Mouse (Mus musculus) testis, adult 2 months (tissue): Measurements from ENCODE around the gene Foxb1. TPM values are rescaled to one million over a fixed set of nuclear protein-coding genes. Genes with fewer than 3 reads are reported as not detected.

ENCODE experiments used
- H3K27ac ChIP-seq: fragments of 200-500 bp; 2 replicates; pipeline ENCODE4 v1.5.1; 2012; ENCODE audit warnings: low read depth, low read length; ENCODE audit not compliant: control insufficient read depth, insufficient read depth
- H3K27me3 ChIP-seq: fragments of 200-500 bp; 2 replicates; pipeline ENCODE4 v1.6.1; 2012; ENCODE audit warnings: mild to moderate bottlenecking, low read length, moderate library complexity; ENCODE audit not compliant: control insufficient read depth, insufficient read depth
- H3K36me3 ChIP-seq: fragments of 200-500 bp; 2 replicates; pipeline ENCODE4 v1.6.1; 2012; ENCODE audit warnings: mild to moderate bottlenecking, low read length; ENCODE audit not compliant: control insufficient read depth, insufficient read depth
- H3K4me1 ChIP-seq: fragments of 200-500 bp; 2 replicates; pipeline ENCODE4 v1.6.1; 2012; ENCODE audit warnings: low read length; ENCODE audit not compliant: control insufficient read depth, insufficient read depth
- H3K4me3 ChIP-seq: fragments of 200-500 bp; 2 replicates; pipeline ENCODE4 v1.5.1; 2012; ENCODE audit warnings: low read depth, mild to moderate bottlenecking, low read length, moderate library complexity, mixed read lengths; ENCODE audit not compliant: control insufficient read depth
- CTCF ChIP-seq: fragments of 200-500 bp; IDR thresholded peaks from 2 replicates; pipeline ENCODE4 v1.5.1; 2012; ENCODE audit warnings: low read depth, mild to moderate bottlenecking, inconsistent platforms, low read length, moderate library complexity; ENCODE audit not compliant: control insufficient read depth, insufficient read depth, insufficient replicate concordance
- POLR2A ChIP-seq: fragments of 200-500 bp; IDR thresholded peaks from 2 replicates; pipeline ENCODE4 v1.6.1; 2012; ENCODE audit warnings: low read depth, mild to moderate bottlenecking, inconsistent platforms, low read length, moderate library complexity; ENCODE audit not compliant: control insufficient read depth
- polyA plus RNA-seq: library from polyadenylated mRNA; depleted of rRNA; stranded (reverse); fragments of >200 nt; gene quantifications from 2 replicates; pipeline ENCODE4 v1.2.3, GENCODE M21; 2012

Gene Foxb1
- polyA plus RNA-seq, 1 experiment = not detected

- H3K36me3 ChIP-seq = no peaks in the 10 kb centered on the region
- no peak overlapping the region for H3K4me3 ChIP-seq
- H3K27me3 ChIP-seq = peaks cover 6% of the 10 kb centered on the region
- no peak overlapping the region for H3K27ac ChIP-seq
- TF ChIP-seq POLR2A (no peak), CTCF (no peak)
- H3K4me1 ChIP-seq = peaks cover 10% of the 10 kb centered on the region
These were observed 6.2 kb upstream of the Foxb1 start for GRCm38 (mm10) chr9:69766936-69767335.

GRCm38 (mm10) chr9:69766301-69766700 is 5.6 kb upstream of the Foxb1 start:
- H3K27ac ChIP-seq = no peak overlapping the region
- no peak overlapping the region for H3K4me3 ChIP-seq
- no peaks in the 10 kb centered on the region for H3K36me3 ChIP-seq
- H3K27me3 ChIP-seq = peaks cover 6% of the 10 kb centered on the region
- TF ChIP-seq POLR2A (no peak), CTCF (no peak)
- peaks cover 10% of the 10 kb centered on the region for H3K4me1 ChIP-seq

GRCm38 (mm10) chr9:69765483-69766050 is 4.8 kb upstream of the Foxb1 start:
- no peak overlapping the region for H3K4me3 ChIP-seq
- H3K4me1 ChIP-seq = peaks cover 10% of the 10 kb centered on the region
- no peak overlapping the region for H3K27ac ChIP-seq
- H3K36me3 ChIP-seq = no peaks in the 10 kb centered on the region
- no peak for TF ChIP-seq CTCF
- no peak for TF ChIP-seq POLR2A
- H3K27me3 ChIP-seq = peaks cover 6% of the 10 kb centered on the region

- Histone ChIP-seq H3K4me1 (peaks cover 10% of the 10 kb centered on the region), H3K4me3 (no peak overlapping the region), H3K36me3 (no peaks in the 10 kb centered on the region), H3K27me3 (peaks cover 6% of the 10 kb centered on the region), H3K27ac (no peak overlapping the region)
- TF ChIP-seq POLR2A (no peak), CTCF (no peak)
These were observed 4.1 kb upstream of the Foxb1 start for GRCm38 (mm10) chr9:69764586-69765482.

GRCm38 (mm10) chr9:69763681-69764585 is 3.2 kb upstream of the Foxb1 start:
- TF ChIP-seq POLR2A = no peak
- TF ChIP-seq CTCF = no peak

GRCm38 (mm10) chr9:69762703-69763102 is 2.0 kb upstream of the Foxb1 start:
- Histone ChIP-seq H3K36me3 (no peaks in the 10 kb centered on the region), H3K4me1 (peaks cover 14% of the 10 kb centered on the region), H3K27ac (no peak overlapping the region), H3K4me3 (no peak overlapping the region), H3K27me3 (peaks cover 2% of the 10 kb centered on the region)
- no peak for TF ChIP-seq CTCF
- TF ChIP-seq POLR2A = no peak

More at GRCm38 (mm10) chr9:69763681-69764585, 3.2 kb upstream of the Foxb1 start:
- Histone ChIP-seq H3K27ac (no peak overlapping the region), H3K4me1 (peaks cover 12% of the 10 kb centered on the region), H3K4me3 (no peak overlapping the region), H3K27me3 (peaks cover 6% of the 10 kb centered on the region), H3K36me3 (no peaks in the 10 kb centered on the region)

GRCm38 (mm10) chr9:69762221-69762620 is 1.5 kb upstream of the Foxb1 start:
- TF ChIP-seq POLR2A (no peak), CTCF (no peak)
- Histone ChIP-seq H3K4me3 (no peak overlapping the region), H3K27ac (no peak overlapping the region), H3K36me3 (no peaks in the 10 kb centered on the region), H3K27me3 (peaks cover 2% of the 10 kb centered on the region), H3K4me1 (peaks cover 10% of the 10 kb centered on the region)
